Mouse (Mus musculus): ENCODE data around the gene Sfmbt1.

Gene Sfmbt1

DNA sequence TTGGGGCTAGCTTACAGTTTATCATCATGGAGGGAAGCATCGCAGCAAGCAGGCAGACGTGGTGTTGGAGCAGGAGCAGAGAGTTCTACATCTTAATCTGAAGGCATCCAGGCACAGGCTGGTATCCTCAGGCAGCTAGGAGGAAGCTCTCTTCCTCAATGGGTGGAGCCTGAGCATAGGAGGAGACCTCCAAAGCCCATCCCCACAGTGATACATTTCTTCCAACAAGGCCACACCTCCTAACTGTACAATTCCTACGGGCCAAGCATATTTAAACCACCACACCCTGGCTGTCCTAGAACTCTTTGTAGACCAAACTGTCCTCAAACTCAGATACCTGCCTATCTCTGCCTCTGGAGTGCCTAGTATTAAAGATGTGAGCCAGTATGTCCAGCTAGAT is 29.2 kb downstream of the Sfmbt1 start:
- no peak for DNase-seq (ENCODE audit: low read depth, low spot score)

GRCm38 (mm10) chr14:30746160-30746559 is 31.5 kb downstream of the Sfmbt1 start:
- Histone ChIP-seq H3K27me3 (ENCODE audit: control insufficient read depth, insufficient read depth, low read length, poor library complexity, severe bottlenecking) (no peaks in the 10 kb centered on the region), H3K36me3 (ENCODE audit: control insufficient read depth, insufficient read depth, low read length, poor library complexity, severe bottlenecking) (no peaks in the 10 kb centered on the region)
- no peak for DNase-seq (ENCODE audit: low read depth, low spot score)

More for the DNA sequence above, 29.2 kb downstream of the Sfmbt1 start:
- no peaks in the 10 kb centered on the region for H3K36me3 ChIP-seq (ENCODE audit: control insufficient read depth, insufficient read depth, low read length, poor library complexity, severe bottlenecking)
- no peaks in the 10 kb centered on the region for H3K27me3 ChIP-seq (ENCODE audit: control insufficient read depth, insufficient read depth, low read length, poor library complexity, severe bottlenecking)

GRCm38 (mm10) chr14:30757239-30757638 is 42.6 kb downstream of the Sfmbt1 start:
- no peaks in the 10 kb centered on the region for H3K36me3 ChIP-seq (ENCODE audit: control insufficient read depth, insufficient read depth, low read length, poor library complexity, severe bottlenecking)
- DNase-seq (ENCODE audit: low read depth, low spot score) = no peak
- H3K27me3 ChIP-seq (ENCODE audit: control insufficient read depth, insufficient read depth, low read length, poor library complexity, severe bottlenecking) = no peaks in the 10 kb centered on the region

DNA sequence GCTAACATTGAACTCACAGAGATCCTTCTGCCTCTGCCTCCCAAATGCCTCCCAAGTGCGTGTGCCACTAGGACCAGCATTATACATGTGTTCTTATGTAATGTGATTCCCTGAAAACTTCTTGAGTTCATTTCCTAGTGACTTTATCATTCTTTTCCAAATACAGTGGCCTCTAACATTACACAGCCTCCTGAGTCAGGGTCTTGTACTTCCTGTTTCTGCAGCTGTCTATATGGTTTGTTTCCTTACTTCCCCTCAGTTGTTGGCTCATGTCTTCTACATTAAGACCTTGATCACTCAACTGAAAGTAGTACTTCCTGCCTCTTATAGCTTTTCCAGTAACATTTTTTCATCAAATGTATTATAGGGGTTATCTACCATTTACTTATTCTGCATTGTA is 46.6 kb downstream of the Sfmbt1 start:
- Histone ChIP-seq H3K27me3 (ENCODE audit: control insufficient read depth, insufficient read depth, low read length, poor library complexity, severe bottlenecking) (no peaks in the 10 kb centered on the region), H3K36me3 (ENCODE audit: control insufficient read depth, insufficient read depth, low read length, poor library complexity, severe bottlenecking) (no peaks in the 10 kb centered on the region)
- DNase-seq (ENCODE audit: low read depth, low spot score) = peak; percentile 54

GRCm38 (mm10) chr14:30762131-30762903 is 47.7 kb downstream of the Sfmbt1 start:
- DNase-seq (ENCODE audit: low read depth, low spot score) = no peak
- Histone ChIP-seq H3K36me3 (ENCODE audit: control insufficient read depth, insufficient read depth, low read length, poor library complexity, severe bottlenecking) (no peaks in the 10 kb centered on the region), H3K27me3 (ENCODE audit: control insufficient read depth, insufficient read depth, low read length, poor library complexity, severe bottlenecking) (no peaks in the 10 kb centered on the region)

DNA sequence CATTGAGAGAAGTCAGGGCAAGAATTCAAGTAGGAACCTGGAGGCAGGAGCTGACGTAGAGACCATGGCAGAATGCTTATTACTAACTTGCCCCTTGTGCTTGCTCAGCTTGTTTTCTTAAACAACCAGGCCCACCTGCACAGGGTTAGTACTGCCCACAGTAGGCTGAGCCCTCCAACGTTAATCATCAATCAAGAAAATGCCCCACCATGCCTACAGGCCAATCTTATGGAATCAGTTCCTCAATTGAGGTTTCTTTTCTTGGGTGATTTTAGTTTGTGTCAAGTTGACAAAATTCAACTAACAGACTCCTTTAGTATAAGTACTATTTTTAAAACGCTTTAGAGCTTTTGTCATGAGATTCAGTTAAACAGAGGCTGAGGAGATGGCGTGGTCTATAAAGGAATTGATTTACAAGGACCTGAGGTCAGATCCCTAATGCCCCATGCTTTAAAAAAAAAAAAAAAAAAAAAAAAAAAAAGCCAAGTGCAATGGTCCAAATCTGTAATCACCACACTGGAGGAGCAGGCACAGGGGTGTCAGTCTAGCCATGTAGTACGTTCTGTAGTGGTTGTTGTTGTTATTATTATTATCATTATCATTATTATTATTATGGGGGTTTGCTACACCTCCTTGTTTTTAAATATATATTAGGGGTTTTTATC is 48.4 kb downstream of the Sfmbt1 start:
- peak; percentile 47 for DNase-seq (ENCODE audit: low read depth, low spot score)

DNA sequence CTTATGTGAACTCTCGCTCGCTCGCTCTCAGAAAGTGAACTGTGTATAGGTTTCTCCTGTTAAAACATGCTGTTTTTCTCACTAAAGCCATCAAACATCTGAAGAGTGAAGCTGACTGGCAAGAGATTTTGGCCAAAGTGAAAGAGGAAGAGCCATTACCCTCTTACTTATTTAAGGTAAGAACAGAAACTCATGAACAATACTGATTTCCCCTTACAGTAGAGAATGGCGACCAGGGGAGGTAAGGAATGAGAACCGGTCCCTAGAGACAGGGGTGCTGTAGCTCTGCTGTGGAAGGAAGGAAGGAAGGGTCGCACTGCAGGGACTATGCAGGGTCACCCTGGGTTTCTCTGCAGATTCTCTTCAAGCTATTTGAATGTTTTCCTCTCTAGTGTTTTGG is 70.0 kb downstream of the Sfmbt1 start:
- DNase-seq (ENCODE audit: low read depth, low spot score) = peak; percentile 57

More for the DNA sequence above, 48.4 kb downstream of the Sfmbt1 start:
- Histone ChIP-seq H3K27me3 (ENCODE audit: control insufficient read depth, insufficient read depth, low read length, poor library complexity, severe bottlenecking) (no peaks in the 10 kb centered on the region), H3K36me3 (ENCODE audit: control insufficient read depth, insufficient read depth, low read length, poor library complexity, severe bottlenecking) (no peaks in the 10 kb centered on the region; the same call in 1 of the 2 replicates)

DNA sequence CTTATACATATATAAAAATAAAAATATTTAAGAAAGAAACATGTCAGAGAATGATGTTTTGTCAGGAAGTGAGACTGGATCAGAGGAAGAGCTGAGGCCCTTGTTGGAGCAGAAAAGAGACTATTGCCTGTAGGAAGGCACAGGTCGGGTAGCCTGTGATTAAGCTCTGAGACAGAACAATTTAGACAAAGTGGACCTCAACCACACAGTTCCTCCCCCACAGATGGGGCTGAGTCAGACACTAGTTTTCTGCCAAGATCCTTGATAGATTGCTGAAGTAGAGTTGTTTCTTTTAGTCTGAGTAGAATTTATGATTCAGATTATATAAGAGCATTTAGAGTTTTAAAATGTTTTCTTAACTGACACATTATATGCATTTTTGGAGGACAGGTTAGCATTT is 74.8 kb downstream of the Sfmbt1 start:
- Histone ChIP-seq H3K27me3 (ENCODE audit: control insufficient read depth, insufficient read depth, low read length, poor library complexity, severe bottlenecking) (no peaks in the 10 kb centered on the region), H3K36me3 (ENCODE audit: control insufficient read depth, insufficient read depth, low read length, poor library complexity, severe bottlenecking) (no peaks in the 10 kb centered on the region)
- no peak for DNase-seq (ENCODE audit: low read depth, low spot score)

More for the DNA sequence above, 70.0 kb downstream of the Sfmbt1 start:
- H3K27me3 ChIP-seq (ENCODE audit: control insufficient read depth, insufficient read depth, low read length, poor library complexity, severe bottlenecking) = no peaks in the 10 kb centered on the region
- H3K36me3 ChIP-seq (ENCODE audit: control insufficient read depth, insufficient read depth, low read length, poor library complexity, severe bottlenecking) = no peaks in the 10 kb centered on the region

- H3K27me3 ChIP-seq (ENCODE audit: control insufficient read depth, insufficient read depth, low read length, poor library complexity, severe bottlenecking) = no peaks in the 10 kb centered on the region
- DNase-seq (ENCODE audit: low read depth, low spot score) = no peak
- no peaks in the 10 kb centered on the region for H3K36me3 ChIP-seq (ENCODE audit: control insufficient read depth, insufficient read depth, low read length, poor library complexity, severe bottlenecking)
Observed at GRCm38 (mm10) chr14:30792871-30793270, 78.2 kb downstream of the Sfmbt1 start.

DNA sequence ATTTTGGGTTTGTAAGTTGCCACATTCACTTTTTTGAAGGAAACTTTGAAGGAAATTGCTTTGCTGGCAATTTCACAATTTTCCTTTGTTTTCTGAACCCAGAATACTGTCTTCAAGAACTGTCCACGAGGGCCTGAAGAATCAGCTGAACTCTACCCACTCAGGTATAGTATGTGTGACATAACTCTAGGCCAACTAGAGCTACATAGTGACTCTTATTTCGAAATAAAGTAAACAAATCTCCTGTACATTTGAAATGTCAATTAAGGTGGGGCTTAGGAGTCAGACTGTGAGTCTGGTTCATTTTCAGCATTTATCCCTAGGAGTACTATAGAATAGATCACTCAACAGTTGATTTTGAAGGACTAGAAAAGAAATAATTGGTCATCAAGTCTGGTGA is 87.1 kb downstream of the Sfmbt1 start:
- DNase-seq (ENCODE audit: low read depth, low spot score) = no peak
- Histone ChIP-seq H3K27me3 (ENCODE audit: control insufficient read depth, insufficient read depth, low read length, poor library complexity, severe bottlenecking) (no peaks in the 10 kb centered on the region), H3K36me3 (ENCODE audit: control insufficient read depth, insufficient read depth, low read length, poor library complexity, severe bottlenecking) (peaks cover 1% of the 10 kb centered on the region; the same call in 1 of the 2 replicates)

GRCm38 (mm10) chr14:30821136-30821535 is 106.5 kb downstream of the Sfmbt1 start:
- DNase-seq (ENCODE audit: low read depth, low spot score) = no peak
- no peaks in the 10 kb centered on the region; the same call in 1 of the 2 replicates for H3K27me3 ChIP-seq (ENCODE audit: control insufficient read depth, insufficient read depth, low read length, poor library complexity, severe bottlenecking)
- H3K36me3 ChIP-seq (ENCODE audit: control insufficient read depth, insufficient read depth, low read length, poor library complexity, severe bottlenecking) = 0 out of 2 replicates have a peak, but pooled peaks cover 3% of the 10 kb centered on the region

GRCm38 (mm10) chr14:30824456-30824995 is 109.9 kb downstream of the Sfmbt1 start:
- no peaks in the 10 kb centered on the region for H3K36me3 ChIP-seq (ENCODE audit: control insufficient read depth, insufficient read depth, low read length, poor library complexity, severe bottlenecking)
- DNase-seq (ENCODE audit: low read depth, low spot score) = no peak
- no peaks in the 10 kb centered on the region; the same call in 1 of the 2 replicates for H3K27me3 ChIP-seq (ENCODE audit: control insufficient read depth, insufficient read depth, low read length, poor library complexity, severe bottlenecking)

DNA sequence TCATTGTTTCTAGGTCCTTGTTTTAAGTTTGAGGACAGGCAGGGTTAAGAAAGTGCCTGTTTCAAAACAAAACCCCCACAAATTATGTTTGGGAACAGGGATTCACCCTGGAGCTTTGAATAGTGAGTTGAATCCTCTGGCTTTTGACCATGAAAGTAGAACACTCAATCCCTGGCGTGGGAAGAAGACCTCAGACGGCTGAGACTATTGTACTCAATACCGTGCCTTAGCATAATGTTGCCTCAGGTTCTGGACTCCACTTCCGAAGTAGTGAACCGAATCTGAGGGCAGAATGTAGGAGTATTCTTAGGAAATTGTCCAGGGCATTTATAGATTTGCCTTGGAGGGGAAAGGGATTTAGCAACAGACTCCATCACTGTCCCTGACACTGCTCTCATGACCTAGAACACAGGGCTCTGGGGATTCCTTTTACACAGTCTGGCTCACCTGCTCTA is 110.4 kb downstream of the Sfmbt1 start:
- no peak for DNase-seq (ENCODE audit: low read depth, low spot score)
- H3K36me3 ChIP-seq (ENCODE audit: control insufficient read depth, insufficient read depth, low read length, poor library complexity, severe bottlenecking) = no peaks in the 10 kb centered on the region
- no peaks in the 10 kb centered on the region; the same call in 1 of the 2 replicates for H3K27me3 ChIP-seq (ENCODE audit: control insufficient read depth, insufficient read depth, low read length, poor library complexity, severe bottlenecking)

- H3K27me3 ChIP-seq (ENCODE audit: control insufficient read depth, insufficient read depth, low read length, poor library complexity, severe bottlenecking) = no peaks in the 10 kb centered on the region; the same call in 1 of the 2 replicates
- peak; percentile 85 for DNase-seq (ENCODE audit: low read depth, low spot score)
- H3K36me3 ChIP-seq (ENCODE audit: control insufficient read depth, insufficient read depth, low read length, poor library complexity, severe bottlenecking) = no peaks in the 10 kb centered on the region
Observed at GRCm38 (mm10) chr14:30825476-30826131, 111.0 kb downstream of the Sfmbt1 start, which contains the start of gene Tmem110. Gene Tmem110, plus strand, starts transcription at chr14:30825590.

All from splenic B cell, adult 2 months (primary cell).